ENCODE assay signal across 8 mouse cellular contexts in the genomic region with DNA sequence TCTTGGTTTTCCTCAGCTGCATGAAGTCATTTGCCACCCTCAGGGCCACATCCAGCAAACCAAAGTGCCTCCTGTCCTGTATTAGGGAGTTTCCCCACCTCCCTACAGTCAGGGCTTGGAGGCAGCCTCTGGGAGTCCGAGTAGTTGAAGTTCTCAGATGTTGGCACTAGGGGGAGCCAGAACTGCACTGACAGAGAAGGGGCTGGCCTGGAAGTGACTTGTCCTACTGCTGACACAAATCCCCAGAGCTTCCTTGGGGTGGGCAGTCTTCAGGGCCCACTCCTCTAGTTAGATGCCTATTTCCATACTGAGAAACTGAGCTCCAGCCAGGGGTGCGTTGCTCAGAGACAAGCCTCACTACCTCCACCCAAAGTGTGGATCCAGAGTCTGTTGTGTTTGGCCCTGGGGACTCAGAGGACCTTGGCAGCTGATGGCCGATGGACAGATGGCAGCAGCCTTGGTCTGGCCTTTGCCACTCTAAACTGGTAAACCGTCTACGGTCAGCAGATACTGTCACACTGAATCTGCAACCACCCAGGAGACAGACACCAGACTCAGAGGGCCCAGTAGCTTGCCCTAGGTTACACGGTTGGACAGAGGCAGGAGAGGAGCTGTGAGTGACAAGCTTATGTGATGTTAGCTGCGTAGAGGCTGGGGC. TPM values are rescaled to one million over a fixed set of nuclear protein-coding genes. Genes with fewer than 3 reads are reported as not detected.
A peak's percentile ranks its signal among the peaks of the same experiment; 100 is the strongest.
DNase-seq lines count a peak whose midpoint lies in the region; ATAC-seq and TF ChIP-seq lines count a peak whose summit lies in the region.

No protein-coding gene starts in this region.

- TF ChIP-seq RAD21 in MEL (IDR thresholded peaks at IDR 0.05; ENCODE audit: low read depth, low read length): peak; percentile 97

- no peaks in the 10 kb centered on the region for H3K36me3 ChIP-seq in MEL (ENCODE audit: control insufficient read depth in 1 of 2, insufficient read depth in 2 of 2, low read length in 2 of 2)
- peaks cover 7% of the 10 kb centered on the region for H3K36me3 ChIP-seq in forebrain, embryonic 13.5 days (ENCODE audit: poor library complexity, severe bottlenecking)
- no peaks in the 10 kb centered on the region for H3K36me3 ChIP-seq in liver, postnatal 0 days (replicated peaks; ENCODE audit: insufficient read depth, low read length)

- ATAC-seq in forebrain, embryonic 13.5 days: peak; percentile 36; the same call in 1 of the 2 replicates
- peak; percentile 78 for ATAC-seq in liver, postnatal 0 days

- H3K27me3 ChIP-seq in MEL (ENCODE audit: control insufficient read depth in 1 of 2, insufficient read depth in 2 of 2, low read length in 2 of 2): no peaks in the 10 kb centered on the region
- no peaks in the 10 kb centered on the region for H3K27me3 ChIP-seq in forebrain, embryonic 13.5 days
- H3K27me3 ChIP-seq in liver, postnatal 0 days (ENCODE audit: insufficient read depth, low read length): no peaks in the 10 kb centered on the region

- no peak overlapping the region for H3K9ac ChIP-seq in MEL (ENCODE audit: control insufficient read depth, low read depth, low read length, poor library complexity, severe bottlenecking)
- H3K9ac ChIP-seq in forebrain, embryonic 13.5 days: 0 out of 2 replicates have a peak overlapping the region, but pooled peaks have one; percentile 27
- no peak overlapping the region for H3K9ac ChIP-seq in liver, postnatal 0 days (replicated peaks)

- peak; percentile 89 to 98 (median 95) for TF ChIP-seq CTCF in MEL (IDR thresholded peaks at IDR 0.05 in 2 of 3, conservative IDR thresholded peaks at IDR 0.05 in 1 of 3; ENCODE audit: control insufficient read depth in 1 of 3, insufficient read depth in 1 of 3, low read depth in 2 of 3, low read length in 3 of 3, poor library complexity in 1 of 3, severe bottlenecking in 1 of 3)
- TF ChIP-seq CTCF in liver, postnatal 0 days (IDR thresholded peaks at IDR 0.05; ENCODE audit: low read depth): peak; percentile 97

- DNase-seq in MEL (ENCODE audit: low read depth, low spot score): peak; percentile 82
- DNase-seq in c-Kit-negative CD71-positive TER-119-positive erythroid progenitor cells, embryonic 14.5 days (ENCODE audit: low read depth, low spot score): peak; percentile 41
- peak; percentile 90 to 93 for DNase-seq in heart, postnatal 10 days
- peak; percentile 83 to 87 for DNase-seq in kidney, postnatal 36 days
- peak; percentile 84 for DNase-seq in liver, postnatal 0 days
- peak; percentile 67 for DNase-seq in ovary, postnatal 36 days (ENCODE audit: low spot score)
- peak; percentile 83 for DNase-seq in thymus, postnatal 14 days

- H3K4me2 ChIP-seq in forebrain, embryonic 13.5 days: no peak overlapping the region
- no peak overlapping the region for H3K4me2 ChIP-seq in liver, postnatal 0 days (ENCODE audit: low read depth, low read length)

- H3K4me1 ChIP-seq in MEL (ENCODE audit: control insufficient read depth in 1 of 2, insufficient read depth in 2 of 2, low read length in 2 of 2): no peaks in the 10 kb centered on the region
- peaks cover 25% of the 10 kb centered on the region for H3K4me1 ChIP-seq in forebrain, embryonic 13.5 days
- H3K4me1 ChIP-seq in liver, postnatal 0 days (ENCODE audit: insufficient read depth): no peaks in the 10 kb centered on the region

- no peak for TF ChIP-seq EP300 in MEL (IDR thresholded peaks at IDR 0.05; ENCODE audit: low read depth in 1 of 2, low read length in 2 of 2)
- no peak for TF ChIP-seq EP300 in liver, postnatal 0 days (IDR thresholded peaks at IDR 0.05; ENCODE audit: low read depth)

- H3K4me3 ChIP-seq in MEL (ENCODE audit: control insufficient read depth in 1 of 2, insufficient read depth in 1 of 2, low read depth in 2 of 2, low read length in 2 of 2): no peak overlapping the region
- no peak overlapping the region for H3K4me3 ChIP-seq in forebrain, embryonic 13.5 days
- no peak overlapping the region for H3K4me3 ChIP-seq in liver, postnatal 0 days (ENCODE audit: low read depth, low read length)

- TF ChIP-seq POLR2A in MEL (IDR thresholded peaks at IDR 0.05; ENCODE audit: control insufficient read depth in 1 of 2, insufficient read depth in 1 of 2, low read depth in 1 of 2, low read length in 2 of 2, poor library complexity in 1 of 2): no peak

- WGBS in forebrain, embryonic 13.5 days: 59% methylated on average over 7 of the region's 7 CpGs
- WGBS in liver, postnatal 0 days (ENCODE audit: insufficient replicate concordance): 41% methylated on average over 7 of the region's 7 CpGs

- intact Hi-C loops in heart, postnatal 10 days (cut with DNase I): loop anchor here (1.0 to 5.0 kb wide), 4 partner anchors 15 to 115 kb away; partner anchors contain the start of gene Eng

- no peaks in the 10 kb centered on the region for H3K9me3 ChIP-seq in MEL (replicated peaks; ENCODE audit: insufficient read depth, low read length)
- no peaks in the 10 kb centered on the region for H3K9me3 ChIP-seq in forebrain, embryonic 13.5 days (replicated peaks)
- no peaks in the 10 kb centered on the region for H3K9me3 ChIP-seq in liver, postnatal 0 days (ENCODE audit: low read length)

- H3K79me2 ChIP-seq in MEL (ENCODE audit: control insufficient read depth, insufficient read depth, low read length, poor library complexity): no peaks in the 10 kb centered on the region

- H3K27ac ChIP-seq in MEL (ENCODE audit: control insufficient read depth, low read depth, low read length): no peak overlapping the region
- H3K27ac ChIP-seq in forebrain, embryonic 13.5 days: no peak overlapping the region
- H3K27ac ChIP-seq in liver, postnatal 0 days (ENCODE audit: low read depth): no peak overlapping the region

TF ChIP-seq in MEL, 35 proteins besides CTCF, POLR2A, EP300 and RAD21 (continues in another document):
- TF ChIP-seq GATA1 (IDR thresholded peaks at IDR 0.05; ENCODE audit: low read depth, low read length): no peak
- TF ChIP-seq MAX (IDR thresholded peaks at IDR 0.05; ENCODE audit: low read length): no peak
- no peak for TF ChIP-seq POLR2AphosphoS2 (IDR thresholded peaks at IDR 0.05; ENCODE audit: low read length)
- TF ChIP-seq POLR2AphosphoS5 (IDR thresholded peaks at IDR 0.05; ENCODE audit: borderline replicate concordance, low read depth, low read length): no peak
- no peak for TF ChIP-seq MAFK (IDR thresholded peaks at IDR 0.05; ENCODE audit: borderline replicate concordance, low read depth, low read length)
- no peak for TF ChIP-seq ELF1 (IDR thresholded peaks at IDR 0.05; ENCODE audit: low read depth, low read length)
- TF ChIP-seq NELFE (IDR thresholded peaks at IDR 0.05; ENCODE audit: low read depth, low read length): no peak
- TF ChIP-seq CHD1 (IDR thresholded peaks at IDR 0.05; ENCODE audit: low read depth, low read length): no peak
- no peak for TF ChIP-seq ZKSCAN1 (IDR thresholded peaks at IDR 0.05; ENCODE audit: low read depth, low read length)
- no peak for TF ChIP-seq JUND (IDR thresholded peaks at IDR 0.05; ENCODE audit: low read depth, low read length)
- TF ChIP-seq UBTF (IDR thresholded peaks at IDR 0.05; ENCODE audit: borderline replicate concordance, insufficient read depth, low read depth, low read length): no peak
- TF ChIP-seq USF2 (IDR thresholded peaks at IDR 0.05; ENCODE audit: borderline replicate concordance in 1 of 2, insufficient read depth in 1 of 2, low read depth in 1 of 2, low read length in 2 of 2): no peak
- TF ChIP-seq E2F4 (IDR thresholded peaks at IDR 0.05; ENCODE audit: borderline replicate concordance, low read depth, low read length): no peak
- no peak for TF ChIP-seq NRF1 (IDR thresholded peaks at IDR 0.05; ENCODE audit: insufficient read depth, low read depth, low read length, poor library complexity, severe bottlenecking)

RNA-seq across cellular contexts. Expression of gene Ak1, which starts 10.3 kb away (rescaled TPM):
- total RNA-seq in MEL (2012; rRNA removed): 0.12 TPM in 1 of 2 replicates, not detected in the other
- under 1 TPM in 1 of 2 experiments, not detected in 1; 0.13 TPM for polyA plus RNA-seq in MEL (2012; ENCODE audit: insufficient read depth in 1 of 2, insufficient read length in 2 of 2, low read depth in 1 of 2, low replicate concordance in 2 of 2, missing spikeins in 1 of 2)
- 48.8 and 48.9 TPM in 2 replicates for polyA plus RNA-seq in forebrain, embryonic 13.5 days (2015; fragmentation: Nextera tagmentation; extraction: Ambion mirVana)
- 100 to 1,000 TPM; 522 to 538 TPM for total RNA-seq in heart, postnatal 10 days (2021)
- polyA plus RNA-seq in liver, postnatal 0 days (2015; fragmentation: Nextera tagmentation; extraction: Ambion mirVana): 1.3 and 5.9 TPM in 2 replicates

RNA-seq across cellular contexts. Expression of gene Eng, which starts 14.5 kb away (rescaled TPM):
- 0.33 and 0.73 TPM in 2 replicates for total RNA-seq in MEL (2012; rRNA removed)
- 1 to 10 TPM in 1 of 2 experiments, not detected in 1; 1.0 TPM for polyA plus RNA-seq in MEL (2012; ENCODE audit: insufficient read depth in 1 of 2, insufficient read length in 2 of 2, low read depth in 1 of 2, low replicate concordance in 2 of 2, missing spikeins in 1 of 2)
- 20.4 and 21.2 TPM in 2 replicates for polyA plus RNA-seq in forebrain, embryonic 13.5 days (2015; fragmentation: Nextera tagmentation; extraction: Ambion mirVana)
- 100 to 1,000 TPM; 152 to 166 TPM for total RNA-seq in heart, postnatal 10 days (2021)
- polyA plus RNA-seq in liver, postnatal 0 days (2015; fragmentation: Nextera tagmentation; extraction: Ambion mirVana): 29.9 and 30.2 TPM in 2 replicates

RNA-seq across cellular contexts. Expression of gene St6galnac6, which starts 32.4 kb away (rescaled TPM):
- total RNA-seq in MEL (2012; rRNA removed): 9.0 and 12.5 TPM in 2 replicates
- polyA plus RNA-seq in MEL (2012; ENCODE audit: insufficient read depth in 1 of 2, insufficient read length in 2 of 2, low read depth in 1 of 2, low replicate concordance in 2 of 2, missing spikeins in 1 of 2): 10 to 100 TPM in 1 of 2 experiments, not detected in 1; 26.5 TPM
- polyA plus RNA-seq in forebrain, embryonic 13.5 days (2015; fragmentation: Nextera tagmentation; extraction: Ambion mirVana): 10.0 and 10.8 TPM in 2 replicates
- total RNA-seq in heart, postnatal 10 days (2021): 100 to 1,000 TPM in 1 of 2 experiments, 10 to 100 TPM in 1; 87.9 to 103 TPM
- 14.0 and 15.9 TPM in 2 replicates for polyA plus RNA-seq in liver, postnatal 0 days (2015; fragmentation: Nextera tagmentation; extraction: Ambion mirVana)

RNA-seq across cellular contexts. Expression of gene St6galnac4, which starts 45.0 kb away (rescaled TPM):
- total RNA-seq in MEL (2012; rRNA removed): 44.3 and 58.3 TPM in 2 replicates
- 100 to 1,000 TPM in 1 of 2 experiments, not detected in 1; 109 TPM for polyA plus RNA-seq in MEL (2012; ENCODE audit: insufficient read depth in 1 of 2, insufficient read length in 2 of 2, low read depth in 1 of 2, low replicate concordance in 2 of 2, missing spikeins in 1 of 2)
- polyA plus RNA-seq in forebrain, embryonic 13.5 days (2015; fragmentation: Nextera tagmentation; extraction: Ambion mirVana): 14.5 and 16.5 TPM in 2 replicates
- 10 to 100 TPM; 29.3 to 31.8 TPM for total RNA-seq in heart, postnatal 10 days (2021)
- 4.3 and 5.8 TPM in 2 replicates for polyA plus RNA-seq in liver, postnatal 0 days (2015; fragmentation: Nextera tagmentation; extraction: Ambion mirVana)

RNA-seq across cellular contexts. Expression of gene 9430097D07Rik, which starts 56.4 kb away (rescaled TPM):
- total RNA-seq in MEL (2012; rRNA removed): 0.12 and 0.13 TPM in 2 replicates
- under 1 TPM in 1 of 2 experiments, not detected in 1; 0.11 TPM for polyA plus RNA-seq in MEL (2012; ENCODE audit: insufficient read depth in 1 of 2, insufficient read length in 2 of 2, low read depth in 1 of 2, low replicate concordance in 2 of 2, missing spikeins in 1 of 2)
- polyA plus RNA-seq in forebrain, embryonic 13.5 days (2015; fragmentation: Nextera tagmentation; extraction: Ambion mirVana): 0.18 and 0.39 TPM in 2 replicates
- total RNA-seq in heart, postnatal 10 days (2021): not detected
- not detected in 2 replicates for polyA plus RNA-seq in liver, postnatal 0 days (2015; fragmentation: Nextera tagmentation; extraction: Ambion mirVana)

Comparison
In these comparisons a context has a peak if more than half of its experiments do, and no peak if none do; other contexts are left out.
1. DNase-seq: peak in every context shown above with its lines; median percentile 92 in heart, postnatal 10 days; 85 in kidney, postnatal 36 days; 84 in liver, postnatal 0 days; 83 in thymus, postnatal 14 days; 82 in MEL; 67 in ovary, postnatal 36 days; 41 in c-Kit-negative CD71-positive TER-119-positive erythroid progenitor cells, embryonic 14.5 days.
2. RNA of gene Eng, which starts 14.5 kb away (polyA plus RNA-seq): 29.9 to 30.2 TPM in liver, postnatal 0 days and 20.4 to 21.2 TPM in forebrain, embryonic 13.5 days; 1.0 TPM in MEL; every median in the first group is over 10 times any median in the second.